Mouse (Mus musculus) forebrain, embryonic 15.5 days (tissue): ENCODE results near the gene March1. TPM values are rescaled to one million over a fixed set of nuclear protein-coding genes. Genes with fewer than 3 reads are reported as not detected.

Source experiments
- ATAC-seq: fragments of 200-750 bp; cut with Nextera tagmentation; replicated peaks from 2 replicates; pipeline ENCODE4 v1.8.0; 2017; ENCODE audit warnings: mild to moderate bottlenecking, moderate TSS enrichment, moderate library complexity
- H3K27ac ChIP-seq: fragments of 300-500 bp; sonication (generic); replicated peaks from 2 replicates; pipeline ENCODE4 v1.5.1; 2015; ENCODE audit warnings: mild to moderate bottlenecking, inconsistent platforms
- H3K27me3 ChIP-seq: fragments of 300-500 bp; sonication (generic); 2 replicates; pipeline ENCODE4 v1.6.1; 2015; ENCODE audit warnings: inconsistent platforms
- H3K36me3 ChIP-seq: fragments of 300-500 bp; sonication (generic); 2 replicates; pipeline ENCODE4 v1.6.1; 2015; ENCODE audit warnings: mild to moderate bottlenecking, inconsistent platforms
- H3K4me1 ChIP-seq: fragments of 300-500 bp; sonication (generic); 2 replicates; pipeline ENCODE4 v1.6.1; 2015; ENCODE audit warnings: inconsistent platforms
- H3K4me2 ChIP-seq: fragments of 300-500 bp; sonication (generic); replicated peaks from 2 replicates; pipeline ENCODE4 v1.6.1; 2015; ENCODE audit warnings: mild to moderate bottlenecking, inconsistent platforms
- H3K4me3 ChIP-seq: fragments of 300-500 bp; sonication (generic); 2 replicates; pipeline ENCODE4 v1.5.1; 2015; ENCODE audit warnings: mild to moderate bottlenecking, inconsistent platforms
- H3K9ac ChIP-seq: fragments of 300-500 bp; sonication (generic); replicated peaks from 2 replicates; pipeline ENCODE4 v1.6.1; 2015; ENCODE audit warnings: mild to moderate bottlenecking, inconsistent platforms
- H3K9me3 ChIP-seq: fragments of 300-500 bp; sonication (generic); 2 replicates; pipeline ENCODE4 v1.6.1; 2016; ENCODE audit warnings: inconsistent platforms
- WGBS: fragments of 180-500 bp; shearing (Covaris S2); methylation state at CpG from one replicate; pipeline ENCODE4 v1.1.7; 2015; ENCODE audit warnings: mixed read lengths; 5-methylcytosine and 5-hydroxymethylcytosine counted together
- polyA plus RNA-seq: library from polyadenylated mRNA; unstranded; fragments of >200 nt; fragmentation: Nextera tagmentation; extraction: Ambion mirVana; gene quantifications from 2 replicates; pipeline ENCODE4 v1.2.1, GENCODE M21; 2015

The March1 gene
- polyA plus RNA-seq, result 23.0 and 25.4 TPM in 2 replicates

GRCm38 (mm10) chr8:65617871-65618751, at the start of gene March1:
Gene March1, plus strand, starts transcription at chr8:65617900.
- Histone ChIP-seq H3K27me3 (no peaks in the 10 kb centered on the region), H3K9ac (peak within 1 kb of the TSS; percentile 76), H3K4me3 (peak within 1 kb of the TSS; percentile 59), H3K36me3 (no peaks in the 10 kb centered on the region), H3K4me1 (no peaks in the 10 kb centered on the region; the same call in 1 of the 2 replicates), H3K27ac (peak within 1 kb of the TSS; percentile 69), H3K9me3 (no peaks in the 10 kb centered on the region), H3K4me2 (peak within 1 kb of the TSS; percentile 81)
- ATAC-seq, result peak; percentile 98
- under 1% methylated on average over 23 of the region's 23 CpGs for WGBS

DNA sequence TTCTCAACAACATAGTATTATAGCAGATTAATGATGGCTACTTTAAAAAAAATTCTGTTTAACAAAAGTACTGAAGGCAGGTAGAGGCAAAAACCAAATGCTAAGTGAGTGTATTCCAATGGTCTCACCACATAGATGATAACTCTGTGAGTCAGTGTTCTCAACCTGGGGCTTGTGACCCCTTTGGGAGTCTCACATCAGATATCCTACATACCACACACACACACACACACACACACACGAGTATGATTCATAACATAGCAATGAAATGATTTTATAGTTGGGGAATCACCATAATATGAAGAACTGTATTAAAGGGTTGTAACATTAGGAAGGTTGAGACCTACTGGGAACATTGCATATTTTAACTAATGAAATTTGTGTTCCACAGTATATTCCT, 30.8 kb upstream of the March1 start:
- no peak overlapping the region for H3K27ac ChIP-seq
- no peaks in the 10 kb centered on the region for H3K9me3 ChIP-seq
- H3K36me3 ChIP-seq, result no peaks in the 10 kb centered on the region
- no peak overlapping the region for H3K4me3 ChIP-seq
- H3K4me2 ChIP-seq, result no peak overlapping the region
- H3K9ac ChIP-seq, result no peak overlapping the region
- H3K27me3 ChIP-seq, result no peaks in the 10 kb centered on the region
- no peaks in the 10 kb centered on the region for H3K4me1 ChIP-seq
- WGBS, result 59% methylated on average over 1 of the region's 1 CpGs
- no peak for ATAC-seq

GRCm38 (mm10) chr8:65603241-65603640, 14.5 kb upstream of the March1 start:
- Histone ChIP-seq H3K9me3 (no peaks in the 10 kb centered on the region), H3K9ac (no peak overlapping the region), H3K4me2 (no peak overlapping the region), H3K36me3 (no peaks in the 10 kb centered on the region), H3K4me3 (no peak overlapping the region), H3K27ac (no peak overlapping the region), H3K27me3 (no peaks in the 10 kb centered on the region), H3K4me1 (no peaks in the 10 kb centered on the region)
- ATAC-seq, result no peak
- 52% methylated on average over 2 of the region's 2 CpGs for WGBS

- Histone ChIP-seq H3K9me3 (no peaks in the 10 kb centered on the region), H3K36me3 (no peaks in the 10 kb centered on the region), H3K9ac (no peak overlapping the region), H3K27ac (no peak overlapping the region), H3K4me3 (no peak overlapping the region), H3K4me1 (no peaks in the 10 kb centered on the region), H3K4me2 (no peak overlapping the region), H3K27me3 (no peaks in the 10 kb centered on the region)
- WGBS, result 45% methylated on average over 2 of the region's 2 CpGs
- ATAC-seq, result no peak
Measured at GRCm38 (mm10) chr8:65609509-65609908, 8.2 kb upstream of the March1 start.

- Histone ChIP-seq H3K4me1 (no peaks in the 10 kb centered on the region; the same call in 1 of the 2 replicates), H3K9me3 (no peaks in the 10 kb centered on the region), H3K9ac (peak overlapping the region; percentile 76), H3K36me3 (no peaks in the 10 kb centered on the region), H3K4me3 (peak overlapping the region; percentile 59), H3K27me3 (no peaks in the 10 kb centered on the region), H3K4me2 (peak overlapping the region; percentile 81), H3K27ac (no peak overlapping the region)
- no peak for ATAC-seq
- whole genome bisulfite sequencing, result 26% methylated on average over 7 of the region's 7 CpGs
Measured at GRCm38 (mm10) chr8:65618966-65619365, 1.3 kb downstream of the March1 start.

- no peak overlapping the region for H3K4me2 ChIP-seq
- H3K4me3 ChIP-seq, result no peak overlapping the region
- no peaks in the 10 kb centered on the region for H3K4me1 ChIP-seq
- H3K27ac ChIP-seq, result no peak overlapping the region
- no peaks in the 10 kb centered on the region for H3K9me3 ChIP-seq
- no peak overlapping the region for H3K9ac ChIP-seq
- ATAC-seq, result no peak
- H3K27me3 ChIP-seq, result no peaks in the 10 kb centered on the region
- H3K36me3 ChIP-seq, result no peaks in the 10 kb centered on the region
Measured at GRCm38 (mm10) chr8:65644931-65645330, 27.2 kb downstream of the March1 start.

DNA sequence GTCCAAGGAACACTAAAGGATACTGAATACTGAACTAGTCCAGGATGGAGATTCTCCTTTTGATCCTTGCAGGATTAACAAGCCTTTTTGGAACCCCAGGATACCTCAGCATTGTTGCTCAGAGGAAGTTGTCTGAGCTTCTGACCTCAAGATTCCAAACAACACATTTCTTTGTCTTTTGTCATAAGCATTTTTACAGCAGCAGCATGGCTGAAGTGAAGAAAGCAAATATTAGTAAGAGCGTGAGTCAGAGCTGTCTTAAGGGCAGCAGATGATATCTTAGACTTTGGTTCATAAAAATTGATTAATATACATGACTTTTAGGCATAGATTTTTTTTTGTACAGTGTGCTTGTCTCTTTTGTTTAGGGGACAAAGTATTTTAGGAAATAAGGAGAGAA, 27.8 kb downstream of the March1 start:
- Histone ChIP-seq H3K9ac (no peak overlapping the region), H3K27ac (no peak overlapping the region), H3K36me3 (no peaks in the 10 kb centered on the region), H3K4me3 (no peak overlapping the region), H3K4me2 (no peak overlapping the region), H3K4me1 (no peaks in the 10 kb centered on the region), H3K9me3 (no peaks in the 10 kb centered on the region), H3K27me3 (no peaks in the 10 kb centered on the region)
- no peak for ATAC-seq
- WGBS, result 85% methylated on average over 1 of the region's 1 CpGs

GRCm38 (mm10) chr8:65645945-65646344, 28.2 kb downstream of the March1 start:
- H3K4me1 ChIP-seq, result no peaks in the 10 kb centered on the region
- no peak overlapping the region for H3K4me3 ChIP-seq
- H3K9me3 ChIP-seq, result no peaks in the 10 kb centered on the region
- WGBS, result 100% methylated on average over 1 of the region's 1 CpGs
- no peak overlapping the region for H3K9ac ChIP-seq
- H3K4me2 ChIP-seq, result no peak overlapping the region
- ATAC-seq, result no peak
- no peak overlapping the region for H3K27ac ChIP-seq
- H3K36me3 ChIP-seq, result no peaks in the 10 kb centered on the region
- H3K27me3 ChIP-seq, result no peaks in the 10 kb centered on the region

DNA sequence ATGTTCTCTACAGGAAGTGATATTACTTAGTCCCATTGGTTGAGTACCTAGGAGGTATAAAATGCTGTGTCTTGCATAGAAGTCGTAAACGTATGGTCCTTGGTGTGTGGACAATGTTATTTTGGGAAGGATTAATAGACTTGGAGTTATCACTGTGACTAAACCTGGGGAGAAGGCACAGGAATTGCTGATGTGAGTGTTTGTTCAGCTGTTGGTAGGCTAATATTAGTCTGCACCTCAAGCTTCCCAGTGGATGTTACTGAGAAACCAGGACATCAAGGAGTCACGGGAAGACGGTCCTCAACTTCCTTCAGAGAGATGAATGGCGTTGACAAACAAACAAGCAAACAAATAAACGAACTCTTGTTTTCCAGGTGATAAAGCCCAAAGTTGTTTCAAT, 38.2 kb downstream of the March1 start:
- H3K36me3 ChIP-seq, result no peaks in the 10 kb centered on the region
- no peaks in the 10 kb centered on the region for H3K4me1 ChIP-seq
- no peak overlapping the region for H3K27ac ChIP-seq
- H3K27me3 ChIP-seq, result no peaks in the 10 kb centered on the region
- no peak for ATAC-seq
- H3K9me3 ChIP-seq, result no peaks in the 10 kb centered on the region
- WGBS, result 91% methylated on average over 6 of the region's 6 CpGs
- H3K4me3 ChIP-seq, result no peak overlapping the region
- no peak overlapping the region for H3K4me2 ChIP-seq
- no peak overlapping the region for H3K9ac ChIP-seq

GRCm38 (mm10) chr8:65661885-65662284, 44.2 kb downstream of the March1 start:
- H3K9ac ChIP-seq, result no peak overlapping the region
- no peak overlapping the region for H3K4me3 ChIP-seq
- no peak for ATAC-seq
- WGBS, result 78% methylated on average over 2 of the region's 2 CpGs
- no peaks in the 10 kb centered on the region for H3K9me3 ChIP-seq
- H3K4me1 ChIP-seq, result no peaks in the 10 kb centered on the region
- H3K4me2 ChIP-seq, result no peak overlapping the region
- no peaks in the 10 kb centered on the region for H3K27me3 ChIP-seq
- H3K36me3 ChIP-seq, result no peaks in the 10 kb centered on the region
- H3K27ac ChIP-seq, result no peak overlapping the region

DNA sequence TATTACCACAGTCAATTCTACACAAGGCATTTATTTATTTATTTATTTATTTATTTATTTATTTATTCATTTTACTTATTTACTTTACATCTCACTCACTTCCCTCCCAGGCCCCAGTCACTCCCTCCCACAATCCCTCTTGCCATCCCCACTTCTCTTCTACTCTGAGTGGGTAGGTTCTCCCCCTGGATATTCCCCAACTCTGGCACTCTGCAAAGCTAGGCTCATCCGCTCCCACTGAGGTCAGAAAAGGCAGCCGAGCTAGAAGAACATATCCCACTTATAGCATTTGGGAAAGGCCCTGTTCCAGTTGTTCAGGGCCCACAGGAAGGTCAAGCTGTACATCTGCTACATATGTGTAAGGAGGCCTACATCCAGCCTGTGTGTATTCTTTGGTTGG, 48.1 kb downstream of the March1 start:
- Histone ChIP-seq H3K36me3 (no peaks in the 10 kb centered on the region), H3K9me3 (no peaks in the 10 kb centered on the region), H3K4me1 (no peaks in the 10 kb centered on the region), H3K9ac (no peak overlapping the region), H3K27me3 (no peaks in the 10 kb centered on the region), H3K4me3 (no peak overlapping the region), H3K27ac (no peak overlapping the region), H3K4me2 (no peak overlapping the region)
- no peak for ATAC-seq
- WGBS, result 82% methylated on average over 2 of the region's 2 CpGs

- ATAC-seq, result no peak
- Histone ChIP-seq H3K4me2 (no peak overlapping the region), H3K4me1 (no peaks in the 10 kb centered on the region), H3K27me3 (no peaks in the 10 kb centered on the region), H3K9me3 (no peaks in the 10 kb centered on the region), H3K36me3 (no peaks in the 10 kb centered on the region), H3K9ac (no peak overlapping the region), H3K4me3 (no peak overlapping the region), H3K27ac (no peak overlapping the region)
Measured at GRCm38 (mm10) chr8:65743066-65743465, 125.4 kb downstream of the March1 start.

DNA sequence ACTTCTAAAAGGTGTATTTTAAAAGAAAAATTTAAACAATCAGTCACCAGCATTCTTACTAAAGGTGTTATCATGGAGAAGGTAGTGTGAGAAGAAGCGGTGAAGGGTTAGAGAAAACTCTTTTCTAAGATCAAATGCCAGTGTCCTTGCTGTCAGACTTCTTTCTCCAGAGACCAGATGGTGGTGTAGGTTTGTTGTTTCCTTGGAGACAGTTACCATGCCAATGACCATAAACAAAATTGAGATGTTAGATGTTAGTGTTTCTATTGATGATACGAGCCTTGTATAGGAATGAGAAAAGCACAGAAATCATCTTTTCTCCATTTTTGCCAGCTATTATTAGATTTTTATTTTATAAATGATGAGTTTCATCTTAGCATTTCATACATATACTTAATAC, 158.1 kb downstream of the March1 start:
- 46% methylated on average over 2 of the region's 2 CpGs for WGBS
- no peak for ATAC-seq

More for the DNA sequence above, 158.1 kb downstream of the March1 start:
- H3K9ac ChIP-seq, result no peak overlapping the region
- no peak overlapping the region for H3K4me3 ChIP-seq
- no peak overlapping the region for H3K4me2 ChIP-seq
- H3K9me3 ChIP-seq, result no peaks in the 10 kb centered on the region
- H3K4me1 ChIP-seq, result no peaks in the 10 kb centered on the region
- no peak overlapping the region for H3K27ac ChIP-seq
- H3K36me3 ChIP-seq, result no peaks in the 10 kb centered on the region
- no peaks in the 10 kb centered on the region for H3K27me3 ChIP-seq
